Mouse (Mus musculus): Measurements from ENCODE around the gene Nolc1. TPM values are rescaled to one million over a fixed set of nuclear protein-coding genes. Genes with fewer than 3 reads are reported as not detected.

The Nolc1 gene
- polyA plus RNA-seq (2015; fragmentation: Nextera tagmentation; extraction: Ambion mirVana) = 72.7 and 79.8 TPM in 2 replicates

- no peaks in the 10 kb centered on the region for H3K9me3 ChIP-seq (replicated peaks; ENCODE audit: control insufficient read depth, low read length)
- H3K4me2 ChIP-seq (ENCODE audit: low read depth, low read length) = peak within 1 kb of the TSS; percentile 77
- peak within 1 kb of the TSS; percentile 76 for H3K4me3 ChIP-seq (replicated peaks; ENCODE audit: low read length)
- under 1% methylated on average over 66 of the region's 66 CpGs for WGBS
- H3K36me3 ChIP-seq (ENCODE audit: control insufficient read depth, insufficient read depth, low read length) = peaks cover 9% of the 10 kb centered on the region; the same call in 1 of the 2 replicates
- peak; percentile 99 for ATAC-seq (ENCODE audit: insufficient read depth, low FRiP score)
- H3K27me3 ChIP-seq (ENCODE audit: control insufficient read depth, insufficient read depth, low read length) = no peaks in the 10 kb centered on the region
- peak within 1 kb of the TSS; percentile 60; the same call in 1 of the 2 replicates for H3K27ac ChIP-seq (ENCODE audit: low read length)
- H3K4me1 ChIP-seq (ENCODE audit: control insufficient read depth, insufficient read depth, low read length) = peaks cover 13% of the 10 kb centered on the region
- peak within 1 kb of the TSS; percentile 74 for H3K9ac ChIP-seq (ENCODE audit: low read length)
These were observed at the start of gene Nolc1 for GRCm38 (mm10) chr19:46075616-46076607. Nolc1 (plus strand) TSS chr19:46075863.

DNA sequence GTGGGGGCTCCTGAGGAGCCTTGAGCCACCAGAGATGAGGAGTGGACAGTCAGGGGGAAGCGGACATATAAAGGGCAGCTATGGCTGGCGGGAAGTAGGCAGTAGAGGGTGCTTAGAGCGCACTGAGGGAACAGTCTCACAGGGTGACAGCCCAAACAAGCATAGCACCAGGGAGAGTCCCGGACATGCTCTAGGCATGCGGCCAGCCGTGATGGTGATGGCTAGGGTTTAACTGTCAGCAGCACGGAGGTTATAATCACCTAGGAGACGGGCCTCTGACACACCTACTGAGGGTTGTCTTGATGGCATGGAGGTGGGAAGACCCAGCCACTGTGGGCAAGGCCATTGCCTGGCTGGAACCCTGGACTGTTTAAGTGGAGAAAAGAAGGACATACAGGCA, 49.1 kb upstream of the Nolc1 start:
- no peak overlapping the region for H3K4me3 ChIP-seq (replicated peaks; ENCODE audit: low read length)
- H3K9me3 ChIP-seq (replicated peaks; ENCODE audit: control insufficient read depth, low read length) = 0 out of 2 replicates have a peak, but pooled peaks cover 3% of the 10 kb centered on the region
- no peak overlapping the region for H3K9ac ChIP-seq (ENCODE audit: low read length)
- no peak for ATAC-seq (ENCODE audit: insufficient read depth, low FRiP score)
- no peak overlapping the region for H3K4me2 ChIP-seq (ENCODE audit: low read depth, low read length)
- peaks cover 8% of the 10 kb centered on the region; the same call in 1 of the 2 replicates for H3K36me3 ChIP-seq (ENCODE audit: control insufficient read depth, insufficient read depth, low read length)
- H3K27ac ChIP-seq (ENCODE audit: low read length) = no peak overlapping the region
- H3K4me1 ChIP-seq (ENCODE audit: control insufficient read depth, insufficient read depth, low read length) = no peaks in the 10 kb centered on the region
- 57% methylated on average over 8 of the region's 8 CpGs for WGBS
- no peaks in the 10 kb centered on the region for H3K27me3 ChIP-seq (ENCODE audit: control insufficient read depth, insufficient read depth, low read length)

GRCm38 (mm10) chr19:46028747-46029320, 46.8 kb upstream of the Nolc1 start:
- 0 out of 2 replicates have a peak, but pooled peaks cover 3% of the 10 kb centered on the region for H3K9me3 ChIP-seq (replicated peaks; ENCODE audit: control insufficient read depth, low read length)
- no peaks in the 10 kb centered on the region for H3K4me1 ChIP-seq (ENCODE audit: control insufficient read depth, insufficient read depth, low read length)
- H3K27ac ChIP-seq (ENCODE audit: low read length) = no peak overlapping the region
- no peak overlapping the region for H3K9ac ChIP-seq (ENCODE audit: low read length)
- peaks cover 25% of the 10 kb centered on the region for H3K36me3 ChIP-seq (ENCODE audit: control insufficient read depth, insufficient read depth, low read length)
- no peak overlapping the region for H3K4me2 ChIP-seq (ENCODE audit: low read depth, low read length)
- no peaks in the 10 kb centered on the region for H3K27me3 ChIP-seq (ENCODE audit: control insufficient read depth, insufficient read depth, low read length)
- H3K4me3 ChIP-seq (replicated peaks; ENCODE audit: low read length) = no peak overlapping the region
- 72% methylated on average over 11 of the region's 11 CpGs for WGBS
- ATAC-seq (ENCODE audit: insufficient read depth, low FRiP score) = no peak

- H3K4me3 ChIP-seq (replicated peaks; ENCODE audit: low read length) = no peak overlapping the region
- no peak overlapping the region for H3K9ac ChIP-seq (ENCODE audit: low read length)
- H3K27ac ChIP-seq (ENCODE audit: low read length) = no peak overlapping the region
- peaks cover 33% of the 10 kb centered on the region for H3K36me3 ChIP-seq (ENCODE audit: control insufficient read depth, insufficient read depth, low read length)
- no peak overlapping the region for H3K4me2 ChIP-seq (ENCODE audit: low read depth, low read length)
- H3K27me3 ChIP-seq (ENCODE audit: control insufficient read depth, insufficient read depth, low read length) = no peaks in the 10 kb centered on the region
- 0 out of 2 replicates have a peak, but pooled peaks cover 3% of the 10 kb centered on the region for H3K9me3 ChIP-seq (replicated peaks; ENCODE audit: control insufficient read depth, low read length)
- WGBS = 59% methylated on average over 1 of the region's 1 CpGs
- no peak for ATAC-seq (ENCODE audit: insufficient read depth, low FRiP score)
- no peaks in the 10 kb centered on the region for H3K4me1 ChIP-seq (ENCODE audit: control insufficient read depth, insufficient read depth, low read length)
These were observed 46.0 kb upstream of the Nolc1 start for GRCm38 (mm10) chr19:46029652-46030051.

DNA sequence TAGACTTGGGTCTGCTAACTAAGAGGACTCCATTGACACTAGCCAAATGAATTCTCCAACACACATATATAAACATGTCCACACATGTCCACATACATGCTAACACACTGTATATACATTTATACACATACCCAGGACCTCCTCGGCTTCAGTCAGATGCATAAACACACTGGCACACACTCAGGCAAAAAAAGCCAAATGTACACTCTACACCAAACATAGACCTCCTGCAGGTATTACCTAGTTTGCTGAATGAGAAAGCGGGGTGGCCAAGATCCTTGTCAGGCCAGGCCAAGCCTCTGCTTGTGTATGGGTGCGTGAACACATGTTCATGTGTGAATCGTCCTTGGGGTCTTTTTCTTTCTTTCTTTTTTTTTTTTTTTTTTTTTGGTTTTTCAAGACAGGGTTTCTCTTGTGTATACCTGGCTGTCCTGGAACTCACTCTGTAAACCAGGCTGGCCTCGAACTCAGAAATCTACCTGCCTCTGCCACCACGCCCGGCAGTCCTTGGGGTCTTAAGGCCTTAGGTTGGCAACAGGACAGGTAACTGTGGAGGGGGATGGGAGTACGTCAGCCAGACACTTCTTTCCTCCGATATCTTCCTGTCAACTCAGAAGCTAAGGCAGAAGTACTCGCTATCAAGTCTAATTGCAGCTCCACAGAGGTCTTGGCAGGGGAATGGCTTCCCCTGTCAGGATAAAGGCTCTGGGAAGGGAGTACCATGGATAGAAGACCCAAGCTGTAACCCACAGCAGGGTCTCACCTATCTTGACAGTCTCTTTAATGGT, 45.3 kb upstream of the Nolc1 start:
- H3K36me3 ChIP-seq (ENCODE audit: control insufficient read depth, insufficient read depth, low read length) = peaks cover 39% of the 10 kb centered on the region
- H3K4me2 ChIP-seq (ENCODE audit: low read depth, low read length) = no peak overlapping the region
- H3K4me1 ChIP-seq (ENCODE audit: control insufficient read depth, insufficient read depth, low read length) = no peaks in the 10 kb centered on the region
- WGBS = 90% methylated on average over 10 of the region's 10 CpGs
- 0 out of 2 replicates have a peak, but pooled peaks cover 3% of the 10 kb centered on the region for H3K9me3 ChIP-seq (replicated peaks; ENCODE audit: control insufficient read depth, low read length)
- H3K4me3 ChIP-seq (replicated peaks; ENCODE audit: low read length) = no peak overlapping the region
- H3K9ac ChIP-seq (ENCODE audit: low read length) = no peak overlapping the region
- H3K27ac ChIP-seq (ENCODE audit: low read length) = no peak overlapping the region
- no peaks in the 10 kb centered on the region for H3K27me3 ChIP-seq (ENCODE audit: control insufficient read depth, insufficient read depth, low read length)
- no peak for ATAC-seq (ENCODE audit: insufficient read depth, low FRiP score)

DNA sequence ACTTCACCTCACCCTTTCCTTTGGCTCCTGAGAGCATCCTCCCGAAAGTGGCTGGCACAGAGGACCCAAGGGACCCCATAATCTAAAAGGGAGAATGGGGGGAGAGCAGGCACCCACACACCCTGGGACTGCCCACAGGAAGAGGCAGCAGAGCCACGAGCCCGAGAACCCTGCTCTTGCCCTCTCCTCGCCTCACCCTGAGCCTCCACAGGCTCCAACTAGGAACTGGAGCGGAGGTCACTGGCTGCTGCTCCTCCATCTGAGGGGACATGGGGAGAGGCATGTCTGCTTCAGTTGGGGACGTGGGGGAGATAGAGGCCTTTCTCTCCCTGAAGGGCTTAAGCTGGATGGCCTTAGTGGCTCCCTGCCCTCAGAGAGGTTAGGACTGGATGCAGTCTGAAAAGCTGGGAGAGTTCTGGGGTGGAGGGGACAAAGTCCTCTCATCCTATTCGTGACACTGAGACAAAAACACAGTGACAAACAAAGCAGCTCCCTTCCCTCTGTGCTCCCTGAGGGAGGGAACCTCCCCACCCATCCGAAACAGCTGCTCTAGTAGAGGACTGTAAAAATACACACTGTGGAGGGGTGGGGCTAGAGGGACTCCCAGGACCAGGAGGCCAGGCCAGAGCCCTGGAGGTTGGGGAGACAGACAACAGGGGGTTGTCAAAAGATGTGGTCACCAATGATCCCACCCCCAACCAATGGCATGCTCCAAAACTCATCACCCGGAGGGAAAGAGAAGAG, 43.8 kb upstream of the Nolc1 start:
- peaks cover 39% of the 10 kb centered on the region for H3K36me3 ChIP-seq (ENCODE audit: control insufficient read depth, insufficient read depth, low read length)
- H3K4me3 ChIP-seq (replicated peaks; ENCODE audit: low read length) = no peak overlapping the region
- H3K27ac ChIP-seq (ENCODE audit: low read length) = no peak overlapping the region
- H3K4me2 ChIP-seq (ENCODE audit: low read depth, low read length) = no peak overlapping the region
- 73% methylated on average over 9 of the region's 9 CpGs for WGBS
- H3K9ac ChIP-seq (ENCODE audit: low read length) = no peak overlapping the region
- ATAC-seq (ENCODE audit: insufficient read depth, low FRiP score) = 0 out of 2 replicates have a peak, but pooled peaks have one; percentile 17
- H3K4me1 ChIP-seq (ENCODE audit: control insufficient read depth, insufficient read depth, low read length) = peaks cover 3% of the 10 kb centered on the region; the same call in 1 of the 2 replicates
- 0 out of 2 replicates have a peak, but pooled peaks cover 3% of the 10 kb centered on the region for H3K9me3 ChIP-seq (replicated peaks; ENCODE audit: control insufficient read depth, low read length)
- no peaks in the 10 kb centered on the region for H3K27me3 ChIP-seq (ENCODE audit: control insufficient read depth, insufficient read depth, low read length)

- no peak for ATAC-seq (ENCODE audit: insufficient read depth, low FRiP score)
- peaks cover 14% of the 10 kb centered on the region for H3K4me1 ChIP-seq (ENCODE audit: control insufficient read depth, insufficient read depth, low read length)
- no peak overlapping the region for H3K4me3 ChIP-seq (replicated peaks; ENCODE audit: low read length)
- 82% methylated on average over 26 of the region's 26 CpGs for WGBS
- no peak overlapping the region for H3K4me2 ChIP-seq (ENCODE audit: low read depth, low read length)
- no peak overlapping the region for H3K9ac ChIP-seq (ENCODE audit: low read length)
- peaks cover 39% of the 10 kb centered on the region for H3K36me3 ChIP-seq (ENCODE audit: control insufficient read depth, insufficient read depth, low read length)
- H3K9me3 ChIP-seq (replicated peaks; ENCODE audit: control insufficient read depth, low read length) = 0 out of 2 replicates have a peak, but pooled peaks cover 3% of the 10 kb centered on the region
- H3K27ac ChIP-seq (ENCODE audit: low read length) = no peak overlapping the region
- no peaks in the 10 kb centered on the region for H3K27me3 ChIP-seq (ENCODE audit: control insufficient read depth, insufficient read depth, low read length)
These were observed 42.7 kb upstream of the Nolc1 start for GRCm38 (mm10) chr19:46032731-46033510.
